Mouse (Mus musculus): ENCODE data around the gene Duxf3. TPM values are rescaled to one million over a fixed set of nuclear protein-coding genes. Genes with fewer than 3 reads are reported as not detected.
"Not testable (repeated sequence)": the region's sequence is repeated elsewhere in the genome, so short reads cannot be mapped to it uniquely, and the experiment has no call there.

Gene Duxf3
- polyA plus RNA-seq, 1 experiment, result not detected

- H3K36me3 ChIP-seq (ENCODE audit: control insufficient read depth, insufficient read depth, low read length); H3K4me3 ChIP-seq (ENCODE audit: extremely low read depth, insufficient read depth, insufficient read length); H3K27me3 ChIP-seq (ENCODE audit: control insufficient read depth, insufficient read depth, low read length); H3K27ac ChIP-seq (ENCODE audit: insufficient read depth, low read length); H3K4me1 ChIP-seq (ENCODE audit: control insufficient read depth, insufficient read depth, insufficient read length): not testable (repeated sequence)
- DNase-seq (ENCODE audit: low read depth in 1 of 2, low spot score in 2 of 2), result peak in 1 of 2 experiments; percentile 74
- 86% methylated on average over 31 of the region's 31 CpGs for WGBS
These were observed 8.3 kb downstream of the Duxf3 start for GRCm38 (mm10) chr10:58223972-58224805.

GRCm38 (mm10) chr10:58223161-58223560, 9.3 kb downstream of the Duxf3 start:
- not testable (repeated sequence) for H3K27me3 ChIP-seq (ENCODE audit: control insufficient read depth, insufficient read depth, low read length); DNase-seq (ENCODE audit: low read depth in 1 of 2, low spot score in 2 of 2); H3K4me1 ChIP-seq (ENCODE audit: control insufficient read depth, insufficient read depth, insufficient read length); H3K36me3 ChIP-seq (ENCODE audit: control insufficient read depth, insufficient read depth, low read length); H3K4me3 ChIP-seq (ENCODE audit: extremely low read depth, insufficient read depth, insufficient read length); H3K27ac ChIP-seq (ENCODE audit: insufficient read depth, low read length)
- WGBS, result 80% methylated on average over 4 of the region's 6 CpGs

- not testable (repeated sequence) for H3K4me1 ChIP-seq (ENCODE audit: control insufficient read depth, insufficient read depth, insufficient read length); H3K27me3 ChIP-seq (ENCODE audit: control insufficient read depth, insufficient read depth, low read length); H3K4me3 ChIP-seq (ENCODE audit: extremely low read depth, insufficient read depth, insufficient read length); H3K36me3 ChIP-seq (ENCODE audit: control insufficient read depth, insufficient read depth, low read length); DNase-seq (ENCODE audit: low read depth in 1 of 2, low spot score in 2 of 2); H3K27ac ChIP-seq (ENCODE audit: insufficient read depth, low read length)
- 91% methylated on average over 2 of the region's 2 CpGs for WGBS
These were observed 10.9 kb downstream of the Duxf3 start for GRCm38 (mm10) chr10:58221571-58221970.

GRCm38 (mm10) chr10:58220726-58221125, 11.7 kb downstream of the Duxf3 start:
- TF ChIP-seq POLR2A (IDR thresholded peaks at IDR 0.05; ENCODE audit: low read depth, low read length), result no peak

GRCm38 (mm10) chr10:58217366-58217765, 15.1 kb downstream of the Duxf3 start:
- no peak overlapping the region for H3K27ac ChIP-seq (ENCODE audit: insufficient read depth, low read length)
- no peaks in the 10 kb centered on the region for H3K4me1 ChIP-seq (ENCODE audit: control insufficient read depth, insufficient read depth, insufficient read length)
- H3K4me3 ChIP-seq (ENCODE audit: extremely low read depth, insufficient read depth, insufficient read length), result no peak overlapping the region
- no peaks in the 10 kb centered on the region; the same call in 1 of the 2 replicates for H3K27me3 ChIP-seq (ENCODE audit: control insufficient read depth, insufficient read depth, low read length)
- TF ChIP-seq POLR2A (IDR thresholded peaks at IDR 0.05; ENCODE audit: low read depth, low read length) (no peak), CTCF (IDR thresholded peaks at IDR 0.05; ENCODE audit: extremely low read depth, insufficient read depth, insufficient read length, insufficient replicate concordance) (no peak)
- WGBS, result 85% methylated on average over 3 of the region's 3 CpGs
- H3K36me3 ChIP-seq (ENCODE audit: control insufficient read depth, insufficient read depth, low read length), result no peaks in the 10 kb centered on the region
- DNase-seq (ENCODE audit: low read depth in 1 of 2, low spot score in 2 of 2), result no peak

More at GRCm38 (mm10) chr10:58220726-58221125, 11.7 kb downstream of the Duxf3 start:
- Histone ChIP-seq H3K27me3 (ENCODE audit: control insufficient read depth, insufficient read depth, low read length) (no peaks in the 10 kb centered on the region), H3K36me3 (ENCODE audit: control insufficient read depth, insufficient read depth, low read length) (no peaks in the 10 kb centered on the region), H3K4me1 (ENCODE audit: control insufficient read depth, insufficient read depth, insufficient read length) (no peaks in the 10 kb centered on the region), H3K4me3 (ENCODE audit: extremely low read depth, insufficient read depth, insufficient read length) (no peak overlapping the region), H3K27ac (ENCODE audit: insufficient read depth, low read length) (no peak overlapping the region)
- DNase-seq (ENCODE audit: low read depth in 1 of 2, low spot score in 2 of 2), result peak in 1 of 2 experiments; percentile 34
- WGBS, result 84% methylated on average over 6 of the region's 6 CpGs

- no peak overlapping the region for H3K27ac ChIP-seq (ENCODE audit: insufficient read depth, low read length)
- no peaks in the 10 kb centered on the region for H3K4me1 ChIP-seq (ENCODE audit: control insufficient read depth, insufficient read depth, insufficient read length)
- 87% methylated on average over 1 of the region's 1 CpGs for WGBS
- DNase-seq (ENCODE audit: low read depth in 1 of 2, low spot score in 2 of 2), result no peak
- H3K27me3 ChIP-seq (ENCODE audit: control insufficient read depth, insufficient read depth, low read length), result no peaks in the 10 kb centered on the region; the same call in 1 of the 2 replicates
- H3K4me3 ChIP-seq (ENCODE audit: extremely low read depth, insufficient read depth, insufficient read length), result no peak overlapping the region
- TF ChIP-seq CTCF (IDR thresholded peaks at IDR 0.05; ENCODE audit: extremely low read depth, insufficient read depth, insufficient read length, insufficient replicate concordance) (no peak), POLR2A (IDR thresholded peaks at IDR 0.05; ENCODE audit: low read depth, low read length) (no peak)
- H3K36me3 ChIP-seq (ENCODE audit: control insufficient read depth, insufficient read depth, low read length), result no peaks in the 10 kb centered on the region
These were observed 17.1 kb downstream of the Duxf3 start for GRCm38 (mm10) chr10:58215353-58215752.

GRCm38 (mm10) chr10:58214934-58215333, 17.5 kb downstream of the Duxf3 start:
- DNase-seq (ENCODE audit: low read depth in 1 of 2, low spot score in 2 of 2), result no peak
- Histone ChIP-seq H3K4me1 (ENCODE audit: control insufficient read depth, insufficient read depth, insufficient read length) (no peaks in the 10 kb centered on the region), H3K27ac (ENCODE audit: insufficient read depth, low read length) (no peak overlapping the region), H3K4me3 (ENCODE audit: extremely low read depth, insufficient read depth, insufficient read length) (no peak overlapping the region), H3K27me3 (ENCODE audit: control insufficient read depth, insufficient read depth, low read length) (no peaks in the 10 kb centered on the region; the same call in 1 of the 2 replicates), H3K36me3 (ENCODE audit: control insufficient read depth, insufficient read depth, low read length) (no peaks in the 10 kb centered on the region)
- TF ChIP-seq POLR2A (IDR thresholded peaks at IDR 0.05; ENCODE audit: low read depth, low read length), result no peak
- TF ChIP-seq CTCF (IDR thresholded peaks at IDR 0.05; ENCODE audit: extremely low read depth, insufficient read depth, insufficient read length, insufficient replicate concordance), result no peak
- WGBS, result 79% methylated on average over 5 of the region's 5 CpGs

Data from spleen, adult 2 months (tissue).